Mouse (Mus musculus) hindbrain, embryonic 12.5 days (tissue): ENCODE measurements at regions not wholly inside any gene's neighbourhood (a gene's known extent, or its start where the extent isn't known, plus 50 kb on each side); places are given as distances from the start of the nearest gene placed in this dataset.

ENCODE experiments used
- ATAC-seq: fragments of 200-750 bp; cut with Nextera tagmentation; 2 replicates; pipeline ENCODE4 v1.8.0; 2017; ENCODE audit warnings: moderate TSS enrichment; ENCODE audit not compliant: low FRiP score
- H3K27ac ChIP-seq: fragments of 300-500 bp; sonication (generic); 2 replicates; pipeline ENCODE4 v1.5.1; 2016; ENCODE audit warnings: mild to moderate bottlenecking
- H3K27me3 ChIP-seq: fragments of 300-500 bp; sonication (generic); 2 replicates; pipeline ENCODE4 v1.6.1; 2016; ENCODE audit warnings: mild to moderate bottlenecking
- H3K36me3 ChIP-seq: fragments of 300-500 bp; sonication (generic); 2 replicates; pipeline ENCODE4 v1.6.1; 2016; ENCODE audit warnings: mild to moderate bottlenecking
- H3K4me1 ChIP-seq: fragments of 300-500 bp; sonication (generic); 2 replicates; pipeline ENCODE4 v1.6.1; 2016
- H3K4me2 ChIP-seq: fragments of 300-500 bp; sonication (generic); replicated peaks from 2 replicates; pipeline ENCODE4 v1.6.1; 2016; ENCODE audit warnings: mild to moderate bottlenecking
- H3K4me3 ChIP-seq: fragments of 300-500 bp; sonication (generic); 2 replicates; pipeline ENCODE4 v1.5.1; 2016; ENCODE audit warnings: mild to moderate bottlenecking
- H3K9ac ChIP-seq: fragments of 300-500 bp; sonication (generic); 2 replicates; pipeline ENCODE4 v1.6.1; 2016; ENCODE audit warnings: mild to moderate bottlenecking, moderate library complexity
- H3K9me3 ChIP-seq: fragments of 300-500 bp; sonication (generic); replicated peaks from 2 replicates; pipeline ENCODE4 v1.6.1; 2016; ENCODE audit warnings: mild to moderate bottlenecking
- WGBS: fragments of 180-500 bp; shearing (Covaris S2); methylation state at CpG from one replicate; pipeline ENCODE4 v1.1.7; 2016; 5-methylcytosine and 5-hydroxymethylcytosine counted together

- H3K27ac ChIP-seq, result no peak overlapping the region
- H3K4me2 ChIP-seq, result no peak overlapping the region
- no peak for ATAC-seq
- H3K4me3 ChIP-seq, result no peak overlapping the region
- no peaks in the 10 kb centered on the region for H3K9me3 ChIP-seq
- H3K4me1 ChIP-seq, result no peaks in the 10 kb centered on the region
- no peaks in the 10 kb centered on the region for H3K36me3 ChIP-seq
- peaks cover 5% of the 10 kb centered on the region; the same call in 1 of the 2 replicates for H3K27me3 ChIP-seq
- WGBS, result 80% methylated on average over 13 of the region's 13 CpGs
- H3K9ac ChIP-seq, result no peak overlapping the region
Measured at GRCm38 (mm10) chr2:179080462-179081274, 361.6 kb upstream of the Cdh4 start.

- 85% methylated on average over 9 of the region's 9 CpGs for WGBS
- Histone ChIP-seq H3K4me2 (no peak overlapping the region), H3K27ac (no peak overlapping the region), H3K4me3 (no peak overlapping the region), H3K9me3 (no peaks in the 10 kb centered on the region), H3K4me1 (no peaks in the 10 kb centered on the region), H3K27me3 (peaks cover 5% of the 10 kb centered on the region; the same call in 1 of the 2 replicates), H3K9ac (no peak overlapping the region), H3K36me3 (no peaks in the 10 kb centered on the region)
- no peak for ATAC-seq
Measured at GRCm38 (mm10) chr2:179086915-179087314, 355.3 kb upstream of the Cdh4 start.

- WGBS, result 52% methylated on average over 3 of the region's 3 CpGs
Measured at GRCm38 (mm10) chr2:179091480-179091879, 350.8 kb upstream of the Cdh4 start.

GRCm38 (mm10) chr2:179093996-179094395 lies 348.2 kb upstream of the Cdh4 start:
- no peak overlapping the region for H3K4me2 ChIP-seq
- H3K4me1 ChIP-seq, result peaks cover 13% of the 10 kb centered on the region
- no peaks in the 10 kb centered on the region for H3K9me3 ChIP-seq
- 50% methylated on average over 11 of the region's 11 CpGs for WGBS
- peak; percentile 78 for ATAC-seq
- no peak overlapping the region for H3K4me3 ChIP-seq
- no peak overlapping the region for H3K27ac ChIP-seq
- H3K9ac ChIP-seq, result no peak overlapping the region
- H3K36me3 ChIP-seq, result no peaks in the 10 kb centered on the region
- H3K27me3 ChIP-seq, result no peaks in the 10 kb centered on the region

More at GRCm38 (mm10) chr2:179091480-179091879, 350.8 kb upstream of the Cdh4 start:
- no peaks in the 10 kb centered on the region for H3K9me3 ChIP-seq
- ATAC-seq, result no peak
- no peak overlapping the region for H3K4me2 ChIP-seq
- H3K9ac ChIP-seq, result no peak overlapping the region
- no peak overlapping the region for H3K4me3 ChIP-seq
- H3K4me1 ChIP-seq, result peaks cover 13% of the 10 kb centered on the region
- H3K27me3 ChIP-seq, result no peaks in the 10 kb centered on the region
- no peak overlapping the region for H3K27ac ChIP-seq
- no peaks in the 10 kb centered on the region for H3K36me3 ChIP-seq

GRCm38 (mm10) chr2:179095981-179096380 lies 346.2 kb upstream of the Cdh4 start:
- no peak for ATAC-seq
- no peak overlapping the region for H3K27ac ChIP-seq
- H3K4me2 ChIP-seq, result no peak overlapping the region
- H3K27me3 ChIP-seq, result no peaks in the 10 kb centered on the region
- H3K9ac ChIP-seq, result no peak overlapping the region
- H3K9me3 ChIP-seq, result no peaks in the 10 kb centered on the region
- WGBS, result 96% methylated on average over 3 of the region's 3 CpGs
- H3K36me3 ChIP-seq, result no peaks in the 10 kb centered on the region
- no peak overlapping the region for H3K4me3 ChIP-seq
- peaks cover 13% of the 10 kb centered on the region for H3K4me1 ChIP-seq

GRCm38 (mm10) chr2:179096861-179097260 lies 345.4 kb upstream of the Cdh4 start:
- no peaks in the 10 kb centered on the region for H3K9me3 ChIP-seq

GRCm38 (mm10) chr2:179099783-179100182 lies 342.4 kb upstream of the Cdh4 start:
- Histone ChIP-seq H3K4me2 (no peak overlapping the region), H3K36me3 (no peaks in the 10 kb centered on the region), H3K9ac (no peak overlapping the region), H3K27me3 (no peaks in the 10 kb centered on the region), H3K4me3 (no peak overlapping the region), H3K4me1 (no peaks in the 10 kb centered on the region), H3K9me3 (no peaks in the 10 kb centered on the region), H3K27ac (no peak overlapping the region)
- 95% methylated on average over 1 of the region's 1 CpGs for WGBS
- ATAC-seq, result no peak

More at GRCm38 (mm10) chr2:179096861-179097260, 345.4 kb upstream of the Cdh4 start:
- Histone ChIP-seq H3K27me3 (no peaks in the 10 kb centered on the region), H3K27ac (no peak overlapping the region), H3K4me2 (no peak overlapping the region), H3K36me3 (no peaks in the 10 kb centered on the region), H3K9ac (no peak overlapping the region), H3K4me3 (no peak overlapping the region), H3K4me1 (peaks cover 13% of the 10 kb centered on the region)
- WGBS, result 33% methylated on average over 4 of the region's 4 CpGs
- no peak for ATAC-seq

- 80% methylated on average over 1 of the region's 1 CpGs for WGBS
- no peak overlapping the region for H3K4me2 ChIP-seq
- H3K9ac ChIP-seq, result no peak overlapping the region
- H3K4me3 ChIP-seq, result no peak overlapping the region
- no peaks in the 10 kb centered on the region for H3K4me1 ChIP-seq
- no peaks in the 10 kb centered on the region for H3K27me3 ChIP-seq
- no peak for ATAC-seq
- no peaks in the 10 kb centered on the region for H3K9me3 ChIP-seq
- no peaks in the 10 kb centered on the region for H3K36me3 ChIP-seq
- no peak overlapping the region for H3K27ac ChIP-seq
Measured at GRCm38 (mm10) chr2:179103114-179103513, 339.1 kb upstream of the Cdh4 start.

- Histone ChIP-seq H3K27ac (no peak overlapping the region), H3K4me1 (peaks cover 7% of the 10 kb centered on the region), H3K9me3 (no peaks in the 10 kb centered on the region), H3K4me2 (no peak overlapping the region), H3K9ac (no peak overlapping the region), H3K27me3 (0 out of 2 replicates have a peak, but pooled peaks cover 2% of the 10 kb centered on the region), H3K4me3 (no peak overlapping the region), H3K36me3 (no peaks in the 10 kb centered on the region)
- WGBS, result 43% methylated on average over 5 of the region's 5 CpGs
- no peak for ATAC-seq
Measured at GRCm38 (mm10) chr2:179112951-179113350, 329.3 kb upstream of the Cdh4 start.

- Histone ChIP-seq H3K9ac (no peak overlapping the region), H3K9me3 (no peaks in the 10 kb centered on the region), H3K4me2 (no peak overlapping the region), H3K36me3 (no peaks in the 10 kb centered on the region), H3K27me3 (no peaks in the 10 kb centered on the region), H3K4me1 (no peaks in the 10 kb centered on the region), H3K4me3 (no peak overlapping the region), H3K27ac (no peak overlapping the region)
- no peak for ATAC-seq
- WGBS, result 91% methylated on average over 3 of the region's 3 CpGs
Measured at GRCm38 (mm10) chr2:179128018-179128417, 314.2 kb upstream of the Cdh4 start.

- ATAC-seq, result no peak
- no peak overlapping the region for H3K9ac ChIP-seq
- H3K36me3 ChIP-seq, result no peaks in the 10 kb centered on the region
- no peaks in the 10 kb centered on the region for H3K4me1 ChIP-seq
- H3K9me3 ChIP-seq, result no peaks in the 10 kb centered on the region
- H3K4me3 ChIP-seq, result no peak overlapping the region
- H3K4me2 ChIP-seq, result no peak overlapping the region
- H3K27ac ChIP-seq, result no peak overlapping the region
- WGBS, result 91% methylated on average over 5 of the region's 5 CpGs
- no peaks in the 10 kb centered on the region for H3K27me3 ChIP-seq
Measured at GRCm38 (mm10) chr2:179128432-179128831, 313.8 kb upstream of the Cdh4 start.

GRCm38 (mm10) chr2:179131004-179131403 lies 311.2 kb upstream of the Cdh4 start:
- no peak overlapping the region for H3K4me2 ChIP-seq
- H3K9me3 ChIP-seq, result no peaks in the 10 kb centered on the region
- H3K4me3 ChIP-seq, result no peak overlapping the region
- no peak overlapping the region for H3K27ac ChIP-seq
- no peaks in the 10 kb centered on the region for H3K36me3 ChIP-seq
- no peak overlapping the region for H3K9ac ChIP-seq
- 82% methylated on average over 5 of the region's 5 CpGs for WGBS
- H3K27me3 ChIP-seq, result no peaks in the 10 kb centered on the region
- H3K4me1 ChIP-seq, result no peaks in the 10 kb centered on the region
- no peak for ATAC-seq

GRCm38 (mm10) chr2:179142313-179142712 lies 299.9 kb upstream of the Cdh4 start:
- Histone ChIP-seq H3K27me3 (peaks cover 2% of the 10 kb centered on the region; the same call in 1 of the 2 replicates), H3K27ac (0 out of 2 replicates have a peak overlapping the region, but pooled peaks have one; percentile 17), H3K9me3 (no peaks in the 10 kb centered on the region), H3K4me2 (no peak overlapping the region), H3K9ac (no peak overlapping the region), H3K36me3 (no peaks in the 10 kb centered on the region), H3K4me1 (no peaks in the 10 kb centered on the region; the same call in 1 of the 2 replicates), H3K4me3 (no peak overlapping the region)
- no peak for ATAC-seq
- 68% methylated on average over 8 of the region's 8 CpGs for WGBS
